Mouse (Mus musculus) embryonic facial prominence, embryonic 13.5 days (tissue): ENCODE results near the gene Abcc2. TPM values are rescaled to one million over a fixed set of nuclear protein-coding genes. Genes with fewer than 3 reads are reported as not detected.

Experiments
- ATAC-seq: fragments of 200-750 bp; cut with Nextera tagmentation; 2 replicates; pipeline ENCODE4 v1.8.0; 2017; ENCODE audit warnings: low read depth; ENCODE audit not compliant: insufficient number of reproducible peaks, insufficient read depth, low FRiP score, low TSS enrichment
- H3K27ac ChIP-seq: fragments of 300-500 bp; sonication (generic); 2 replicates; pipeline ENCODE4 v1.5.1; 2015; ENCODE audit warnings: moderate library complexity, mild to moderate bottlenecking, inconsistent platforms
- H3K27me3 ChIP-seq: fragments of 300-500 bp; sonication (generic); 2 replicates; pipeline ENCODE4 v1.6.1; 2015; ENCODE audit warnings: mild to moderate bottlenecking, inconsistent platforms
- H3K36me3 ChIP-seq: fragments of 300-500 bp; sonication (generic); 2 replicates; pipeline ENCODE4 v1.6.1; 2015; ENCODE audit warnings: mild to moderate bottlenecking, inconsistent platforms
- H3K4me1 ChIP-seq: fragments of 300-500 bp; sonication (generic); 2 replicates; pipeline ENCODE4 v1.6.1; 2015; ENCODE audit warnings: inconsistent platforms
- H3K4me2 ChIP-seq: fragments of 300-500 bp; sonication (generic); 2 replicates; pipeline ENCODE4 v1.6.1; 2015; ENCODE audit warnings: moderate library complexity, mild to moderate bottlenecking, inconsistent platforms
- H3K4me3 ChIP-seq: fragments of 300-500 bp; sonication (generic); 2 replicates; pipeline ENCODE4 v1.5.1; 2015; ENCODE audit warnings: mild to moderate bottlenecking, inconsistent platforms
- H3K9ac ChIP-seq: fragments of 300-500 bp; sonication (generic); 2 replicates; pipeline ENCODE4 v1.6.1; 2015; ENCODE audit warnings: mild to moderate bottlenecking, inconsistent platforms
- H3K9me3 ChIP-seq: fragments of 300-500 bp; sonication (generic); 2 replicates; pipeline ENCODE4 v1.6.1; 2016; ENCODE audit warnings: inconsistent platforms
- WGBS: fragments of 180-500 bp; shearing (Covaris S2); methylation state at CpG from one replicate; pipeline ENCODE4 v1.1.7; 2015; ENCODE audit warnings: mixed read lengths; 5-methylcytosine and 5-hydroxymethylcytosine counted together
- polyA plus RNA-seq: library from polyadenylated mRNA; unstranded; fragments of >200 nt; fragmentation: Nextera tagmentation; extraction: Ambion mirVana; gene quantifications from 2 replicates; pipeline ENCODE4 v1.2.1, GENCODE M21; 2015

Gene Abcc2
- polyA plus RNA-seq, 1 experiment from 2014 or later: 0.08 TPM

GRCm38 (mm10) chr19:43886371-43887099 lies 104.5 kb downstream of the Abcc2 start:
- Histone ChIP-seq H3K36me3 (0 out of 2 replicates have a peak, but pooled peaks cover 2% of the 10 kb centered on the region), H3K4me1 (peaks cover 20% of the 10 kb centered on the region), H3K4me2 (peak overlapping the region; percentile 35), H3K9me3 (0 out of 2 replicates have a peak, but pooled peaks cover 2% of the 10 kb centered on the region), H3K27ac (no peak overlapping the region), H3K27me3 (no peaks in the 10 kb centered on the region), H3K9ac (peak overlapping the region; percentile 7; the same call in 1 of the 2 replicates), H3K4me3 (no peak overlapping the region)
- WGBS: 64% methylated on average over 12 of the region's 12 CpGs
- ATAC-seq: no peak

- peaks cover 20% of the 10 kb centered on the region for H3K4me1 ChIP-seq
- no peaks in the 10 kb centered on the region for H3K9me3 ChIP-seq
- no peak overlapping the region for H3K4me3 ChIP-seq
- peak overlapping the region; percentile 35; the same call in 1 of the 2 replicates for H3K4me2 ChIP-seq
- H3K27me3 ChIP-seq: no peaks in the 10 kb centered on the region
- ATAC-seq: no peak
- no peaks in the 10 kb centered on the region for H3K36me3 ChIP-seq
- 86% methylated on average over 5 of the region's 5 CpGs for WGBS
- H3K9ac ChIP-seq: no peak overlapping the region
- no peak overlapping the region for H3K27ac ChIP-seq
These were observed 105.2 kb downstream of the Abcc2 start for GRCm38 (mm10) chr19:43887242-43887641.

GRCm38 (mm10) chr19:43887725-43888124 lies 105.7 kb downstream of the Abcc2 start:
- Histone ChIP-seq H3K27ac (no peak overlapping the region), H3K9me3 (no peaks in the 10 kb centered on the region), H3K27me3 (no peaks in the 10 kb centered on the region), H3K9ac (no peak overlapping the region), H3K4me1 (peaks cover 19% of the 10 kb centered on the region), H3K4me3 (no peak overlapping the region), H3K36me3 (no peaks in the 10 kb centered on the region), H3K4me2 (peak overlapping the region; percentile 43)
- ATAC-seq: no peak
- 68% methylated on average over 2 of the region's 2 CpGs for WGBS

Other genes starting within 250 kb of the Abcc2 start
- gene Nkx2-3, start 169.9 kb upstream of the Abcc2 start, polyA plus RNA-seq: 1.4 and 4.2 TPM in 2 replicates
- 13.6 and 16.5 TPM in 2 replicates for gene Slc25a28, start 107.3 kb upstream of the Abcc2 start, polyA plus RNA-seq
- 10.3 TPM in 2 replicates for gene Entpd7, start 92.5 kb upstream of the Abcc2 start, polyA plus RNA-seq
- 12.4 and 13.4 TPM in 2 replicates for gene Cutc, start 29.2 kb upstream of the Abcc2 start, polyA plus RNA-seq
- gene Cox15, start 29.2 kb upstream of the Abcc2 start, polyA plus RNA-seq: 12.5 and 14.4 TPM in 2 replicates
- gene Dnmbp, start 158.0 kb downstream of the Abcc2 start, polyA plus RNA-seq: 19.9 and 20.5 TPM in 2 replicates
- gene Cpn1, start 204.4 kb downstream of the Abcc2 start, polyA plus RNA-seq: 1.6 TPM in 1 of 2 replicates, not detected in the other
- gene Cyp2c23, start 247.0 kb downstream of the Abcc2 start, polyA plus RNA-seq: 0.40 TPM in 1 of 2 replicates, not detected in the other